Mouse (Mus musculus) testis, postnatal 10 days (tissue): ENCODE measurements around the gene 6030408B16Rik.
"Not testable (repeated sequence)": the region's sequence is repeated elsewhere in the genome, so short reads cannot be mapped to it uniquely, and the experiment has no call there.

Experiments
- DNase-seq: peaks from one replicate; pipeline ENCODE4 v3.0.0; 2021; ENCODE audit warnings: low spot score

6030408B16Rik gene

DNA sequence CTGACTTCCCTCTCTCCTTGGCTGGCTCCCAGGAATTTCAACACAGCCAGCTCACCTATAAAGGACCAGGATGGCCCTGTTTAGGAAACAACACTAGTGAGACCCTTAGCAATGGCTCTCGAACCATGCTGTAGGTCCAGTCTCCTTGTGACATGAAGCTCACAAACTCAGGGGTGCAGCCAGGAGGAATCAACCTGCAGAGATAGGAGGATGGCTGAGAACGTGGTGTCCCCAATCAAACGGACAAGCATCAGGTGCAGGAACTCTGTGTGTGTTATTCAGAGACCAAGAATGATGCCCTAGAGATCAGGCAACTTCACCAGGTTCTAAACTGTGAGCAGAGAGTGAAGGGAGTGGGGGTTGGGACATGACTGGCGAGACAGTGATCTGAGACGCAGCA lies 29.1 kb downstream of the 6030408B16Rik start:
- no peak for DNase-seq

DNA sequence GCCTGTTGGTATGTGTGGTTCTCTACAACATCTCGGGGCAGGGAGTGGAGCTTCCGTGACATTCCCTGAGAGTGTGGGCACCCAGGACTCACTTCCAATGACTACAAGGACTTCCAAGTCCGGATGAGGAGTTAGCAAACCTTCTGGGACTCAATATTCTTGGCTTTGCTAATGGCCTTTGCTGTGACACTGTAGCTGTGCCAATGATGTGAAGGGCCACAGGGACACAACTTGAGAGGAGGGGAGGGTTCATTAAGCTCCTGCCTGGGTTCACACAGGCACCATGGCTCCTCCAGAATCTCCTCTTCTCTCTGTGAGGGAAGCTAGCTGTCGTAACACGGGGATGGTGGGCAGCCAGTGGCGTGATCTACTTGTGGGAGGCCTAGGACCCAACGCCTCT lies 29.6 kb downstream of the 6030408B16Rik start:
- no peak for DNase-seq

DNA sequence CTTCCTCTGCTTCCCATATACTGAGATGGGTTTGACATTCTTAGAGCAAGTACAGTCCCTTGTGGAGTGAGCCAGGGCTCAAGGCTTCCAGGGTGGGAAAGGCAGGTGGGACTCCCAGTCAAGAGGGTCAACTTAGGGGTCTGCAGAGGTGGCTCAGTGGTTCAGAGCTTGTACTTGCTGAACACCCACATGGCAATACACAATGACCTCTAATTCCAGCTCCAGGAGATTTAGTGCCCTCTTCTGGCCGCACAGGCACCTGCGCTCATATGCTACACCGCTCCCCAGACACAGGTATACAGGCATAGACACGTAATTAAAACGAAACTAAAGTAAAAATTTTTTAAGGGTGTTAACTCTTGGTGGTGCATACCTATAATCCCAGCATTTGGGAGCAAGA lies 30.5 kb downstream of the 6030408B16Rik start:
- no peak for DNase-seq

DNA sequence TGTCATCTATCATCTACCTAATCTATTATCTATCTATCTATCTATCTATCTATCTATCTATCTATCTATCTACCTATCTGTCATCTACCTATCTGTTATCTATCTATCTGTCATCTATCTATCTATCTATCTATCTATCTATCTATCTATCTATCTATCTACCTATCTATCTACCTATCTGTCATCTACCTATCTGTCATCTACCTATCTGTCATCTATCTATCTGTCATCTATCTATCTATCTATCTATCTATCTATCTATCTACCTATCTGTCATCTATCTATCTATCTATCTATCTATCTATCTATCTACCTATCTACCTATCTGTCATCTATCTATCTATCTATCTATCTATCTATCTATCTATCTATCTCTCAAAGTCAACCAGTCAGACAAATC lies 31.4 kb downstream of the 6030408B16Rik start:
- DNase-seq: not testable (repeated sequence)

DNA sequence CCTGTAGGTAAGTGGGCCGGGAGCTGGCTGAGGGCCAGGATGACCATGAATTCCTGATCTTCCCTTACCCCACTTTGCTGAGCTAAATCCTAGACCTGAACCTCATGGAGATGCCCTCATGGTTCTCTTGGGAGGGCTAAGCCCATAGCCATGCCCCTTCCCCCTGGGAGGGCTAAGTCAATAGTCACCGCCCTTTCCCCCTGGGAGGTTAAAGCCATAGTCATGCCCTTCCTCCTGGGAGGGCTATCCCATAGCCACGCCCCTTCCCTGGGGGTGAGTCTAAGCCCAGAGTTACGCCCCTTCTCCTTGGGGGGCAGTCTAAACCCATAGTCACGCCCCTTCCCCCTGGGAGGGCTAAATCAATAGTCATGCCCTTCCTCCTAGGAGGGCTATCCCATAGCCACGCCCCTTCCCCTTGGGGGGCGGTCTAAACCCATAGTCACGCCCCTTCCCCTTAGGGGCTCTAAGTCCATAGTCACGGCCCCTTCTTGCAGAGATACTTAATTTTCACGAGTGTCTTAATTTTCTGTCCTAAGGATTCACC lies 33.1 kb downstream of the 6030408B16Rik start:
- peak; percentile 66 for DNase-seq

DNA sequence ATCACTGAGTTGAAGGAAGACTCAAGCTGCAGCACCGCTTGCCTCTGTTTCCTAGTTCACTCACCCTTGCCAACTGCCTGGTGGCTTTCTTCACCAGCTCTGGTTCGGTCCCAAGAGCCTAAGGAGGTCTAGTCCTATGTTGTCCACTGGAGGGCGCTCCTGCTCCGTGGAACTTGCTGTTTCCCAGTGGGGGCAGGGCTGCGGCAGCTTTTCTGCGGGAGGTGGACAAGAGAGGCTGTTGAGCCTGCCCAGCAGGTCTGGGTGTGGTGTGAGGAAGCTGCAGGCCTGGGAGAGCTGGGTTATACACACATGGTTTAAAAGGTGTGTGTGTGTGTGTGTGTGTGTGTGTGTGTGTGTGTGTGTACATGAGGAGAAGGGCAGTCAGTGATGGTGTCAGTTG lies 34.3 kb downstream of the 6030408B16Rik start:
- peak; percentile 96 for DNase-seq

DNA sequence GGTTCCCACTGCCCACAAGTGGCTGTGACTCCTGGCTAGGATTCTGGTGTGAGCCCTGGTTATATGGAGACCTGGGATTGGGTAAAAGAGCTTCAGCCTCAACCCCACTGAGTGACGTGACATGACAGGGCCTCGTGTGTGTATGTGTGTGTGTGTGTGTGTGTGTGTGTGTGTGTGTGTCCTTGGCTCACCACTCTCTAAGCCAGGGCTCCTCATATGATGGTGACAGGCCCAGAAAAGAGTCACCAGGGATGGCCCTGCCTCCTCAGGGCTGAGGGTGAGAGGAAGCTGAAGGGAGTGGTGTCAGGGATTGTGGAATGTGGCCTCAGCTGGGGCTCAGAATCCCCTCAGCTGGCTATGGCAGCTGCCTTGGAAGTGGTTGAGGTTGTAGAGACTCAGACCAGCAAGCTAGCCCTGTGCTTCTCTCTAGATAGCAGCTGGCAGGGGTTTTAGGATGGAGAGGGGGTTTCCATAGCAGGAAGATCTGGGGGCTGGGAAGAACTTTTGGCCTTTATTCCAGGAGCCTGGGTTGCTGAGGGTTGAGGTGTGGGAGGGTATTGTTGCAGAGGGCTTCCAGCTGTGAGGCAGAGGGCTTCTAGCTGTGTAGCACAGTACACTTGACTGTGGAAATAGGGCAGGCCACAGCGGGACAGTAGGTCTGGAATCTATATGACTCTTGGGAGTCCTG lies 36.0 kb downstream of the 6030408B16Rik start:
- DNase-seq: no peak

DNA sequence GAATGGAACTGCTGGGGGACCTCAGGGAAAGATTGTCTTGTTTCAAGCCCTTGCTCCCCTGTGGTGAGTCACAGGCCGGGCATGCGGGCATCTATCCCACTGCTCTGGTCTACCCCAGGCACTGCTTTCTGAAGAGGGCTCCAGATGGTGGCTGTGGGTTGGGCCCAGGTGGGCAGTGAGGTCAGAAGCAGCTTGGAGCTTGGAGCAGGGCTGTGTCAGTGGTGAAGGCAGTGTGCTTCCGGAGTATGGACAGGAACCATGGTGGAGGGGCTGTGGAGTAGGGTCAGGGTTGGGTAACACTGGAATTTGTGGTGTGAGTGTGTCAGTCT lies 36.5 kb downstream of the 6030408B16Rik start:
- DNase-seq: no peak

DNA sequence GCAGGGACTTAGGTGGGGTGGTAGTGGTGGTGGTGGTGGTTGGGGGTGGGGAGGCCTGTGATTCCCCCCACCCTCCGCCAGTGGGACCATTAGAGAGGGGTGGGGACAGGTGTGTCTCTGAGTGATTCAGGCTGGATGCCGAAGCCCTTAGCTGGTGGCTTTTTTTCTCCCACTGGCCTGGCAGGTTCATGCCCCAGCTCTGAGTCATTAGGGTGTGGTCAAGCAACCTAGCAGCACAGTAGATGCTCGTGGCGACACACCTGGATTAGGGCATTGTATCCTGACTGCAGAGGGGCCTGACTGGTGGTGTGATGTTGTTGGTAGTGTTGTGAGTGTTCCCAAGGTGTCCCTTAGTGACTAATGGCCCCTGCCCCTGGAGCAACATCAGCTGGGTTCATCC lies 38.1 kb downstream of the 6030408B16Rik start:
- no peak for DNase-seq

DNA sequence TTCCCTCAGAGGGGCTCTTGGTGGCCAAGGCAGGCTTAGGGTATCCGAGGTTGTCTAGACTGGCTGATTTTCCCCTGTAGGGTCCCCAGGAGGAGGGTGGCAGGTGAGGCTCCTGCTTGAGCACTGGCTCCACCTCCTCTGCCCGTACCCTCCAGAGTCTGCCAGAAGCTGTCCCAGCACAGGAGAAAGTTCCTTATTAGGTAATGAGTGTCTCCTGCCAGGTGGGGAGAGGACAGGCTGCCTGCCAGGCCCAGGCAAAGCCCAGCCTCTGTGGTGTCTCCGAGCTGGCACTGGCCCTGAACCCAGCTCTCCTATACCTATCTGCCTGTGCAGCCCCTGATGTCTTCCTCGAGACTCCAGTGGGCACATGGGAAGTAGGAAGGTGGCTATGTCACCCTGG lies 39.4 kb downstream of the 6030408B16Rik start:
- no peak for DNase-seq

DNA sequence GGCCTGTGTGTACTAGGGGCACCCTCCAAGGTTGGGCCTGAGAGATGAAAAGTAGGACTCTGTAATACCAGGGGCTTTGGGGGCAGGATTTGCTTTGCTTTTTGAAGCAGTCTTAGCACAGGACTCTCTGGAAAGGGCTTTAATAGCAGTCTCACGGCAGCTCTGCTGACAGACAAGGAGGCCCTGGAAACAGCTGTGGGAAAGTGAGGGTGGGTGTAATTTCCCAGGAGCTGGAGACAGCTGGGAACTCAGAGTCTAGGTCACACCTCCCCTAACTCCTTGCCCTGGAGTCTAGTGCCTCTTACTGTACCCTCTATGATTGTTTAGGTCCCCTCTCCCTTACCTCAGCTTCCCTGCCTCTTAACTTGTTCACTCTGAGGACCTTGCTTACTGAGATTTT lies 40.2 kb downstream of the 6030408B16Rik start:
- DNase-seq: no peak

DNA sequence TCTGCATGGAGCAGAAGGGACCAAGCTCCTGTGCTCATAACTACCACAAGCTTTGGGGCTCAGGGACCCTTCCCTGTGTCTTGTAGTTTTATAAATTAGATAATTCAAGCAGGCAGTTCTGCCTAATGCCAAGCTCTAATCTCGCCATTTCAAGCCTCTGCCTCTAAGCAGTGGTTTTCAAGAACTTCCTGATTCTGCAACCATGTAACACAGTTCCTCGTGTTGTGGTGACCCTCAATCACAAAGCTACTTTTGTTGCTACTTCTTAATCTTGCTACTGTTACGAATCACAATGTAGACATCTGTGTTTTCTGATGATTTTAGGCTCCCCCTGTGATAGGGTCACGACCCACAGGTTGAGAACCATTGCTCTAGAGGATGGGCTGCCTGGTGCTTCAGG lies 40.6 kb downstream of the 6030408B16Rik start:
- DNase-seq: no peak

DNA sequence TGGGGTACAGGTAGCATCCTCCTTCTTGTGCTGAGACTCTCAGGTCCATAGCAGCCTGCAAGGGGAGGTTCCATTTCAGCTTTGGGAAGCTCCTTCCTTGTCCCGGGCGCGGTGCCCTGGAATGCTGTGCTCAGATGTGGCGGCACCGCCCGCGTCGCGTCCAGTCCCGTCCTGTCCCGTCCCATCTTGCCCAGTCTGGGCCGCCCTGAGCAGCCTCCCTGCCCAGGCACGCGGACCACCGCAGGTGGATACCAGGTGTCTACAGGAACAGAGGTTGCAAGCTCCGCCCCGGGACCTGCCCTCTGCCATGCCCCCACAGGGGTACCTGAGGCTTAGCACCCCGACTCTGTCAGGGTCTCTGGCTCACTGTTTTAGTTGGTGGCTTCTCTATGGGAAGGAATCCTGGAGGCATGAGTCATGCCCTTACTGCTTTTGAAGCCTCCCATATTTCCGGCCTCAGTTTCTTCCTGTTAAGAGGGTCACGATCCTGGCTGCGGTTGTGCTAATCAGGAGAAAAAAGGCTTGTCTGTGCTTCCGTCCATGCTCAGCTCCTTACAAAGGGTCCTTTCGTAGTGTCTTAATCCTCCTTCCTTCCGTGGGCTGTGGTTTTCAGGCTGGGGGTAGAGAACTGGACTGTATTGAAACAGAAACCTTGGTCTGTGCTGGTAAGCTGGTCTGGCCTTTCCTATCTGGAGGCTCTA lies 43.6 kb downstream of the 6030408B16Rik start:
- DNase-seq: no peak

DNA sequence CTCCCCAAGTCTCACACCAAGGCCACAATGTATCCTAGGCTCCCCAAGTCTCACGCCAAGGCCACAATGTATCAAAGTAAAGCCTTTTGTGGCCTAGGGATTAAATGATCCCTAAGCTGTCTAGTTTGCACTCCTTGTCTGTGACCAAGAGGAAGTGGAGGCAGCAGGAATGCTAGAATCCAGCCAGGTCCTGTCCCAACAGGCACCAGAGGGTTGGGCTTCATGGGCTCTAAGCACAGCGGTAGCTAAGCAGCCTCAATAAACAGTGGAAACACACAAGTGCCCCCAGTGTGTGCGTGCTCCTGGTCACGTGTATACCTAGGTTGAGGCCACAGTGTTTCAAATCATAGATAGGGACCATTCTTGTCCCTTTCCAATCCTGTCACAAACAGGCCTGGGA lies 45.3 kb downstream of the 6030408B16Rik start:
- DNase-seq: no peak

DNA sequence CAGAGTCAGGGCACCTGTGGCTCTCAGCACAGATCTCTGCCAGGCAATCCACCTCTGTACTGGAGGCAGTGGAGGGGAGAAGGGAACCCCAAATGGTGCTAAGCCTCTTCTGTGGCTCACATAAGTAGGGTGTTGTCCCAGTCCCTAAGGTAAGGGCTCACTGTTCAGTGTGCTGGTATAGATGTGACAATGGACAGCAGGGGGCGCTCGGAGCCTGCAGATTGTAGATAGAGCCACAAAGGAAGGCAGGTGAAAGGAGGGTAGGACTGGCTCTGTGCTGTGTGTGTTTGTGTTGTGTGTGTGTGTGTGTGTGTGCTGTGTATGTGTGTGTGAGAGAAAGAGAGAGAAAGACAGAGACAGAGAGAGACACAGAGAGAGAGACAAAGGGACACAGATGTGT lies 46.5 kb downstream of the 6030408B16Rik start:
- peak; percentile 93 for DNase-seq

DNA sequence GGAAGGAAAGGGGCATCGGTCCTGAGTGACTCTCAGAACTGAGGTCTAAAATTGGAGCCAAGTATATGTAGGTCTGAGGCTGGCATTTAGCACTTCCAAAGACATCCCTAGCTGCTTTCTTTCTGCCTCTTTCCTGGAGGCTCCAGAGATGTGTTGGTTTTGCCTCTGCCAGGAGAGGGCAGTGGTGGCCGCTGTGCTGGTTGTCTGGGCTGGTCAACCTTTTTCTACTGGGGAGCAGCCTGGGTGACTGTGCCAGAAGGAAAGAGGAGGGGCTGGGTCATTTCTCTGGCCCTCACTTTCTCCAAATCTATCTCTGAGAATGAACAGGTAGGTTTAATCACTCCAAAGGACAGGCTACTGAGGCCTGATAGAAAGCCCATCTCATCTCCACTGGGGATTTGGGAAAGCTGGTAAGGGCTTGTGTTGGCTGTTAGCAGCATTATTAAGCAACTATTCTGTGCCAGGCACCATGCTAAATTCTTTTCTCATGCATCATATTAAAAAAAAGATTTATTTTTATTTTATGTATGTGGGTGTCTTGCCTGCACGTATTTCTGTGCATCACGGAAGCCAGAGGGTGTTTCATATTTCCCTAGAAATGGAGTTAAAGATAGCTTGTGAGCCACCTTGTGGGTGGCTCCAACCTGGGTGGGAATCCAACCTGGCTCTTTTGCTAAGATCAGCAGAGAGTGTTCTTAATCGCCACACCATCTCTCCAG lies 48.9 kb downstream of the 6030408B16Rik start:
- peak; percentile 62 for DNase-seq
